Mouse (Mus musculus) spleen, adult 2 months (tissue): ENCODE measurements around the gene Tnfsfm13.

ENCODE experiments used
- CTCF ChIP-seq: fragments of 200-500 bp; IDR thresholded peaks from 2 replicates; pipeline ENCODE4 v1.5.1; 2011; ENCODE audit warnings: mild to moderate bottlenecking, inconsistent platforms; ENCODE audit not compliant: insufficient read depth, insufficient read length, insufficient replicate concordance; ENCODE audit errors: extremely low read depth
- POLR2A ChIP-seq: fragments of 200-500 bp; IDR thresholded peaks from 2 replicates; pipeline ENCODE4 v1.6.1; 2011; ENCODE audit warnings: low read depth, low read length, inconsistent platforms

DNA sequence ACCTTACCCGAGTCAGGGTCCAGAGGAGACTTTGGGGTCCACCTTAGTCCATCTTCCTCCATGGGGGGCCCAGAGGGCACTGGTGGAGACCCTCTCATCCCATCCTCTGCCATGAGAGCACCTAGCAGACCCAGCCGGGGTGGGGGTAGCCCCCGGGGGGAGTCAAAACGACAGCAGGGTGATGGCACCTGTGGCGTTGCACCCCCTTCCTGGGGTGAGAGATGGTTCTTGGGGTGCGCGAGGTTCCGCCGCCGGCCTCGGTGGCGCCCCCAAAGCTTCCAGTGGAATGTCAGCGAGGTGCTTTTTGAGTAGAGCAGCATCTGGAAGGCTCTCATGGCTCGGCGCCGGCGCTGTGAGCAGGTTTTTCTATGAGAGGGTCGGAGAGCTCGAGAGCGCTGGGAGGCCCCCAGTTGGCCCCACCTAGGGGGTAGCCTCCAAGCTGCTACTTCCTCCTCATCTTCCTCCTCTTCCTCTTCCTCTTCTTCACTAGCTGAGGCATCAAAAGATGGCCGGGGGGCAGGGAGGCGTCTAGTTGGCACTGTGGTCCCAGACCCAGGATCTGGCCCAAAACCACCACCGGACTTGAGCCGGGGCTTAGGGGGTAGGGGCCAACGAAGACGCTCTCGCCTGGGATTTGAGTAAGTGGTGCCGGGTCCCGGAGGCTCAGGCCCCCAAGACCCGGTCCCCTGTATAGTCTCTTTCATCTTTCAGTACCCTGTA lies 15.6 kb downstream of the Tnfsfm13 start:
- TF ChIP-seq POLR2A: no peak
- TF ChIP-seq CTCF: no peak
